Mouse (Mus musculus) liver, postnatal 0 days (tissue): Measurements from ENCODE around the gene Aars2. TPM values are rescaled to one million over a fixed set of nuclear protein-coding genes. Genes with fewer than 3 reads are reported as not detected.

Experiments
- ATAC-seq: fragments of 200-750 bp; cut with Nextera tagmentation; 2 replicates; pipeline ENCODE4 v1.8.0; 2017; ENCODE audit warnings: mild to moderate bottlenecking, moderate library complexity
- DNase-seq: peaks from one replicate; pipeline ENCODE4 v3.0.0-alpha.2; 2016
- H3K27ac ChIP-seq: fragments of 300-500 bp; sonication (generic); 2 replicates; pipeline ENCODE4 v1.5.1; 2014; ENCODE audit warnings: antibody characterized with exemption, moderate library complexity, mild to moderate bottlenecking, low read depth
- H3K27me3 ChIP-seq: fragments of 300-500 bp; sonication (generic); 2 replicates; pipeline ENCODE4 v1.6.1; 2014; ENCODE audit warnings: low read length, control low read depth, mixed read lengths; ENCODE audit not compliant: insufficient read depth
- H3K36me3 ChIP-seq: fragments of 300-500 bp; sonication (generic); replicated peaks from 2 replicates; pipeline ENCODE4 v1.6.1; 2014; ENCODE audit warnings: mild to moderate bottlenecking, control low read depth, low read length, moderate library complexity, mixed read lengths; ENCODE audit not compliant: insufficient read depth
- H3K4me1 ChIP-seq: fragments of 300-500 bp; sonication (generic); 2 replicates; pipeline ENCODE4 v1.6.1; 2014; ENCODE audit warnings: antibody characterized with exemption, mild to moderate bottlenecking, control low read depth; ENCODE audit not compliant: insufficient read depth
- H3K4me2 ChIP-seq: fragments of 300-500 bp; sonication (generic); 2 replicates; pipeline ENCODE4 v1.6.1; 2014; ENCODE audit warnings: low read depth, mild to moderate bottlenecking, low read length, moderate library complexity, mixed read lengths
- H3K4me3 ChIP-seq: fragments of 300-500 bp; sonication (generic); 2 replicates; pipeline ENCODE4 v1.5.1; 2014; ENCODE audit warnings: low read depth, low read length
- H3K9ac ChIP-seq: fragments of 300-500 bp; sonication (generic); replicated peaks from 2 replicates; pipeline ENCODE4 v1.6.1; 2014; ENCODE audit warnings: mild to moderate bottlenecking, moderate library complexity
- H3K9me3 ChIP-seq: fragments of 300-500 bp; sonication (generic); 2 replicates; pipeline ENCODE4 v1.6.1; 2016; ENCODE audit warnings: mild to moderate bottlenecking, control low read depth, low read length, mixed read lengths
- CTCF ChIP-seq: sonication (generic); IDR thresholded peaks from 2 replicates; pipeline ENCODE4 v1.5.1; 2016; ENCODE audit warnings: antibody characterized with exemption, low read depth
- EP300 ChIP-seq: IDR thresholded peaks from 2 replicates; pipeline ENCODE4 v1.6.1; 2016; ENCODE audit warnings: antibody characterized with exemption, low read depth, mild to moderate bottlenecking
- WGBS: fragments of 180-500 bp; shearing (Covaris S2); extraction: QIAGEN DNeasy Blood & Tissue Kit; methylation state at CpG from one replicate; pipeline ENCODE4 v1.1.7; 2014; ENCODE audit not compliant: insufficient replicate concordance; 5-methylcytosine and 5-hydroxymethylcytosine counted together
- polyA plus RNA-seq: library from polyadenylated mRNA; unstranded; fragments of >200 nt; fragmentation: Nextera tagmentation; extraction: Ambion mirVana; gene quantifications from 2 replicates; pipeline ENCODE4 v1.2.1, GENCODE M21; 2015

The Aars2 gene
- polyA plus RNA-seq, 1 experiment from 2014 or later, result 4.8 TPM

GRCm38 (mm10) chr17:45505941-45506465, 638 bp upstream of the Aars2 start:
- Histone ChIP-seq H3K36me3 (no peaks in the 10 kb centered on the region; the same call in 1 of the 2 replicates), H3K4me3 (no peak overlapping the region), H3K4me1 (peaks cover 11% of the 10 kb centered on the region; the same call in 1 of the 2 replicates), H3K9ac (no peak overlapping the region), H3K27me3 (no peaks in the 10 kb centered on the region), H3K4me2 (peak overlapping the region; percentile 59; the same call in 1 of the 2 replicates), H3K9me3 (no peaks in the 10 kb centered on the region), H3K27ac (no peak overlapping the region)
- ATAC-seq, result no peak
- TF ChIP-seq EP300 (no peak), CTCF (no peak)
- 62% methylated on average over 6 of the region's 6 CpGs for WGBS
- no peak for DNase-seq

- Histone ChIP-seq H3K27ac (no peak overlapping the region), H3K27me3 (no peaks in the 10 kb centered on the region), H3K4me2 (no peak overlapping the region), H3K9me3 (no peaks in the 10 kb centered on the region), H3K36me3 (no peaks in the 10 kb centered on the region; the same call in 1 of the 2 replicates), H3K4me3 (no peak overlapping the region), H3K4me1 (peaks cover 11% of the 10 kb centered on the region; the same call in 1 of the 2 replicates), H3K9ac (no peak overlapping the region)
- ATAC-seq (no peak), DNase-seq (no peak)
- WGBS, result 87% methylated on average over 4 of the region's 4 CpGs
- TF ChIP-seq EP300 (no peak), CTCF (no peak)
Observed at GRCm38 (mm10) chr17:45510871-45511270, 4.2 kb downstream of the Aars2 start.

GRCm38 (mm10) chr17:45511757-45512156, 5.1 kb downstream of the Aars2 start:
- WGBS, result 80% methylated on average over 4 of the region's 4 CpGs
- no peaks in the 10 kb centered on the region; the same call in 1 of the 2 replicates for H3K36me3 ChIP-seq

GRCm38 (mm10) chr17:45515204-45515726, 8.6 kb downstream of the Aars2 start:
- WGBS, result 56% methylated on average over 15 of the region's 15 CpGs
- DNase-seq, result peak; percentile 78
- H3K9me3 ChIP-seq, result no peaks in the 10 kb centered on the region
- TF ChIP-seq CTCF, result no peak
- TF ChIP-seq EP300, result no peak
- no peaks in the 10 kb centered on the region; the same call in 1 of the 2 replicates for H3K36me3 ChIP-seq
- H3K27ac ChIP-seq, result no peak overlapping the region
- H3K9ac ChIP-seq, result no peak overlapping the region
- H3K4me3 ChIP-seq, result no peak overlapping the region
- no peaks in the 10 kb centered on the region for H3K27me3 ChIP-seq
- peak; percentile 95 for ATAC-seq
- H3K4me1 ChIP-seq, result no peaks in the 10 kb centered on the region
- no peak overlapping the region for H3K4me2 ChIP-seq

More at GRCm38 (mm10) chr17:45511757-45512156, 5.1 kb downstream of the Aars2 start:
- DNase-seq, result no peak
- Histone ChIP-seq H3K9ac (no peak overlapping the region), H3K4me3 (no peak overlapping the region), H3K4me1 (0 out of 2 replicates have a peak, but pooled peaks cover 8% of the 10 kb centered on the region), H3K27ac (no peak overlapping the region), H3K9me3 (no peaks in the 10 kb centered on the region), H3K27me3 (no peaks in the 10 kb centered on the region), H3K4me2 (no peak overlapping the region)
- ATAC-seq, result no peak
- no peak for TF ChIP-seq CTCF
- TF ChIP-seq EP300, result no peak

GRCm38 (mm10) chr17:45515806-45516205, 9.2 kb downstream of the Aars2 start:
- no peak overlapping the region for H3K9ac ChIP-seq
- no peak overlapping the region for H3K27ac ChIP-seq
- H3K4me1 ChIP-seq, result no peaks in the 10 kb centered on the region
- 77% methylated on average over 10 of the region's 10 CpGs for WGBS
- no peak for DNase-seq
- no peak for ATAC-seq
- no peaks in the 10 kb centered on the region for H3K27me3 ChIP-seq
- no peaks in the 10 kb centered on the region; the same call in 1 of the 2 replicates for H3K36me3 ChIP-seq
- TF ChIP-seq CTCF, result no peak
- TF ChIP-seq EP300, result no peak
- H3K9me3 ChIP-seq, result no peaks in the 10 kb centered on the region
- no peak overlapping the region for H3K4me3 ChIP-seq
- no peak overlapping the region for H3K4me2 ChIP-seq

GRCm38 (mm10) chr17:45516488-45516887, 9.8 kb downstream of the Aars2 start:
- no peaks in the 10 kb centered on the region for H3K9me3 ChIP-seq
- DNase-seq, result peak; percentile 83
- H3K27ac ChIP-seq, result no peak overlapping the region
- H3K9ac ChIP-seq, result no peak overlapping the region
- no peak for ATAC-seq
- no peak overlapping the region for H3K4me2 ChIP-seq
- WGBS, result 49% methylated on average over 8 of the region's 8 CpGs
- H3K4me1 ChIP-seq, result no peaks in the 10 kb centered on the region
- no peaks in the 10 kb centered on the region; the same call in 1 of the 2 replicates for H3K36me3 ChIP-seq
- no peak overlapping the region for H3K4me3 ChIP-seq
- TF ChIP-seq EP300 (no peak), CTCF (peak; percentile 88)
- H3K27me3 ChIP-seq, result no peaks in the 10 kb centered on the region
